Mouse (Mus musculus) spleen, adult 2 months (tissue): Measurements from ENCODE around the gene Mroh7. TPM values are rescaled to one million over a fixed set of nuclear protein-coding genes. Genes with fewer than 3 reads are reported as not detected.
A peak's percentile ranks its signal among the peaks of the same experiment; 100 is the strongest.

ENCODE experiments used
- DNase-seq, 2 experiments: peaks; one replicate each; pipeline versions ENCODE4 v3.0.0 to v3.0.0-alpha.2; 2012 to 2021; ENCODE audit warnings: low spot score in 2 of 2, low read depth in 1 of 2
- H3K27ac ChIP-seq: fragments of 200-500 bp; 2 replicates; pipeline ENCODE4 v1.5.1; 2012; ENCODE audit warnings: low read length, inconsistent platforms; ENCODE audit not compliant: insufficient read depth
- H3K27me3 ChIP-seq: fragments of 200-500 bp; 2 replicates; pipeline ENCODE4 v1.6.1; 2012; ENCODE audit warnings: mild to moderate bottlenecking, moderate library complexity, low read length, inconsistent platforms; ENCODE audit not compliant: control insufficient read depth, insufficient read depth
- H3K36me3 ChIP-seq: fragments of 200-500 bp; 2 replicates; pipeline ENCODE4 v1.6.1; 2012; ENCODE audit warnings: mild to moderate bottlenecking, low read length, inconsistent platforms; ENCODE audit not compliant: control insufficient read depth, insufficient read depth
- H3K4me1 ChIP-seq: fragments of 200-500 bp; 2 replicates; pipeline ENCODE4 v1.6.1; 2011; ENCODE audit warnings: inconsistent platforms; ENCODE audit not compliant: control insufficient read depth, insufficient read depth, insufficient read length
- H3K4me3 ChIP-seq: fragments of 200-500 bp; 2 replicates; pipeline ENCODE4 v1.5.1; 2011; ENCODE audit warnings: mild to moderate bottlenecking, inconsistent platforms; ENCODE audit not compliant: insufficient read depth, insufficient read length; ENCODE audit errors: extremely low read depth
- CTCF ChIP-seq: fragments of 200-500 bp; IDR thresholded peaks from 2 replicates; pipeline ENCODE4 v1.5.1; 2011; ENCODE audit warnings: mild to moderate bottlenecking, inconsistent platforms; ENCODE audit not compliant: insufficient read depth, insufficient read length, insufficient replicate concordance; ENCODE audit errors: extremely low read depth
- POLR2A ChIP-seq: fragments of 200-500 bp; IDR thresholded peaks from 2 replicates; pipeline ENCODE4 v1.6.1; 2011; ENCODE audit warnings: low read depth, low read length, inconsistent platforms
- WGBS: fragments of 180-500 bp; shearing (Covaris S2); methylation state at CpG from one replicate; pipeline ENCODE4 v1.1.7; 2018; 5-methylcytosine and 5-hydroxymethylcytosine counted together
- polyA plus RNA-seq: library from polyadenylated mRNA; depleted of rRNA; stranded (reverse); fragments of >200 nt; gene quantifications from 2 replicates; pipeline ENCODE4 v1.2.3, GENCODE M21; 2012

The Mroh7 gene
- polyA plus RNA-seq, 1 experiment = 2.1 TPM

DNA sequence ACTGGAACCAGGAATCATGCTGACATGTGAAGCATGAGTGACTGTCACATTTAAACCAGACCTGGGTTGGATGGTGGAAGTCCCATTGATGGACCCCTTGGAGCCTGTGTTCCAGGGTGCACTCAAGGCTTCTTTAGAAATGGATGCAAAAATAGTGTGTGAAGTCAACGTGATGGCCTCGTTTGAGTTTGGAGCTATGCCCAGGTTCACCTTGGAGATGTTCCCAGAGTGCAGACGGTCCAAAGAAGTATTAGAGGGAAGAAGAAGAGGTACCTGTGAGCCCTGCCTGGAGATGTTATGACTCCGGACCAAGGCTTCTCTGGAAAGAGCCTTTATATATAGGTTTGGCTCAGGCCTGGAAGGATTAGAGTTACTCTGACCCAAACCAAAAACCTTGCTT is 10.1 kb downstream of the Mroh7 start:
- H3K27ac ChIP-seq = no peak overlapping the region
- H3K27me3 ChIP-seq = no peaks in the 10 kb centered on the region
- WGBS = 88% methylated on average over 4 of the region's 4 CpGs
- no peak overlapping the region for H3K4me3 ChIP-seq
- H3K4me1 ChIP-seq = no peaks in the 10 kb centered on the region
- H3K36me3 ChIP-seq = no peaks in the 10 kb centered on the region
- DNase-seq = no peak
- TF ChIP-seq POLR2A (no peak), CTCF (no peak)

DNA sequence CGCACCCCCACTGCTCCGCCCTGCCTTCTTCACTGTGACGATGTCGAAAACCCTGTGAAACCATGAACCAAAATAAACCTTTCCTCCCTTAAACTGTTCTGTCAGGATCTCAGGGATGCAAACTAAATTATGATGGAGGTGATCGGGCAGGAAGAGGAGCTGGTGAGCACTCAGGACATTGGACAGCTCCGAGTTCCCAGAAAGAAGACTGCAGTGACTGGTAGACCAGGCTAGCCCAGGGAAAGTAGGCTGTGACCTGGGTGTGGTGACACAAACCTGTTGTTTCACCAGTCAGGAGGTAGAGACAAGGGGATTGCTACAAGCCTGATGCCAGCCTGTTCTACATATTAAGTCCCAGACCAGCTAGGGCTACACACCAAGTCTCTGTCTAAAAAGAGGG is 17.1 kb downstream of the Mroh7 start:
- 88% methylated on average over 6 of the region's 6 CpGs for whole genome bisulfite sequencing
- DNase-seq = no peak
- no peaks in the 10 kb centered on the region for H3K4me1 ChIP-seq
- TF ChIP-seq POLR2A (no peak), CTCF (no peak)
- no peaks in the 10 kb centered on the region for H3K27me3 ChIP-seq
- no peak overlapping the region for H3K27ac ChIP-seq
- H3K4me3 ChIP-seq = no peak overlapping the region
- H3K36me3 ChIP-seq = no peaks in the 10 kb centered on the region

DNA sequence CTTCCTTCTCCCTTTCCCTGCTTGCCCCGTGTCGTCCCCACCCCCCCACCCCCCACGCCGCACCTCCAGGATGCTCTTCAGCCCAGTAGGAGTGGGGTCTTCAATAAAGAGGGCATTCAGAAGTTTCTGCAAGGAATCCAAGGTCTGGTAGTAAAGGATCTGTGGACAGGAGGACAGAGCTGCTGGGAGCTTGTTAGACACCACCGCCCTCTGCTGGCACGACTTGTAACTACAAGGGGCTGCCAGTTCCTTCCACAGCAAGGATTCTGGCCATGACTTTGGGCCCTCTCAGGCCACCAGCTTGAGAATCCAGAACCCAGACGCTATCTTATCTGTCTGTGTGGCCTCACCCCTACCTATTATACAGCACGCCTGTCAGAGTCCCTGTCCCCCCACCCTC is 22.3 kb downstream of the Mroh7 start:
- no peak overlapping the region for H3K4me3 ChIP-seq
- no peaks in the 10 kb centered on the region for H3K36me3 ChIP-seq
- no peaks in the 10 kb centered on the region for H3K27me3 ChIP-seq
- TF ChIP-seq CTCF (peak; percentile 96), POLR2A (no peak)
- H3K27ac ChIP-seq = no peak overlapping the region
- peak; percentile 9 to 62 for DNase-seq
- no peaks in the 10 kb centered on the region for H3K4me1 ChIP-seq
- 2% methylated on average over 8 of the region's 8 CpGs for WGBS

DNA sequence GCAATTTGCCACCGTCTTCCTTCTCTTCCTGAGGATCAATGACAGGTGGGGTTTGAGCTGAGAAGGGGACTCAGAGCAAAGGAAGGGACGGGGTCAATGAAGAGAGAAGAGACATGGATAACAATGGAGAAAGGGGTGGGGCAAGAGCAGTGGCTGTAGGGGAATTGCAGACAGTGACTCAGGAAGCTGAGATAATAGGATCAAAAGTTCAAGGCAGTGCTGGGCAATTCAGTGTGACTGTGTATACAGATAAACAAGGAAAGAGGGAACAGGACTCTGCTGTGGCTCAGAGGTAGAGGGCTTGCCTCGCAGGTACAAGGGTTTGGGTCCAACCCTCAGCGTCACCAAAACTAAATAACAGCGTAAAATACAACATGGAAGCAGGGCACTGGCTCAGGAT is 22.8 kb downstream of the Mroh7 start:
- WGBS = 38% methylated on average over 5 of the region's 5 CpGs
- no peaks in the 10 kb centered on the region for H3K4me1 ChIP-seq
- TF ChIP-seq CTCF (no peak), POLR2A (no peak)
- H3K36me3 ChIP-seq = no peaks in the 10 kb centered on the region
- no peak for DNase-seq
- no peaks in the 10 kb centered on the region for H3K27me3 ChIP-seq
- no peak overlapping the region for H3K4me3 ChIP-seq
- H3K27ac ChIP-seq = no peak overlapping the region

DNA sequence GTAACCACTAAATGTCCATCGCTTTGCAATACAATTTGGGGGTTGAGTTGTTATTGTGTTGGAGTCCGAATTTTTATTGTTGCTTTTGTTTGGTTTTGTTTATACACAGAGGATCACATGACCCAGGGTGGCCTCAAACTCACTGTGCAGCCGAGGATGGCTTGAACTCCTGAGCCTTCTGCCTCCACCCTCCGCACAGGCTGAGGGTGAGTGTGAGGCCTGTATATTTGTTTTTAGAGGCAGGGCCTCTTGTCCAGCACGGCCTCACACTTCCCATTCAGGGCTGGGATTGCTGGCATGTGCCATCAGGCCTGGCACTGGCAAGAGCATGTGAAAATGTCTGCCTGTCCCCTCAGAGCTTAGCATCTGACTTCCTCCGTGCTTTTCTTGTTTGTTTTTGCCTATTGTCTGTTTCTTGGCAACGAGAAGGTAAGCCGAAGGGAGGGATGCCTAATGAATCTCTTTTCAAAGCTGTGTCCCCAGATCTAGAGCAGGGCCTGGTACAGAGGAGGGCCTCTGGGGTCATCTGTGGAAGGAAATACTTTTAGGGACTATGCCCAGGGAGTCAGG is 25.5 kb downstream of the Mroh7 start:
- TF ChIP-seq POLR2A (no peak), CTCF (no peak)
- Histone ChIP-seq H3K36me3 (no peaks in the 10 kb centered on the region), H3K27me3 (no peaks in the 10 kb centered on the region), H3K4me1 (no peaks in the 10 kb centered on the region), H3K27ac (no peak overlapping the region), H3K4me3 (no peak overlapping the region)
- DNase-seq = no peak
- WGBS = 72% methylated on average over 8 of the region's 8 CpGs

DNA sequence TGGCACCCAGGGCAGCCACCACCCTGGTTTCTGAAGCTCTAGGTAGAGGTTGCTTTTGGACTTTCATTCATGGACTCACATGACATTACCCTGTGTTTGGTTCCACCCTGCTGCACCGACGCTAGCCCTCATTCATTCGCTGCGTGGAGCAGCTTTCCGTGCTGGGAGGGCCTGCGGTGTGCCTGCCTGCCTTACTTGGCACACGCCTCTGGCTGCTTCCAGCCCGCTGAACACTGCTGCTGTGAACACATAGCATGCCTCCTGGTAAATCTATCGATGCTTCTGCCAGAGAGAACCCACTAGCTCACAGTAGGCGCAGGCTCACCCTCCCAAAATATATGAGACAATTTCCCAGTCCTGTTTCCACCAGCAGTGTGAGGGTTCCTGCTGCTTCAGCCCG is 26.3 kb downstream of the Mroh7 start:
- no peak for DNase-seq
- WGBS = 83% methylated on average over 11 of the region's 11 CpGs
- no peak overlapping the region for H3K4me3 ChIP-seq
- no peaks in the 10 kb centered on the region for H3K4me1 ChIP-seq
- H3K27me3 ChIP-seq = no peaks in the 10 kb centered on the region
- no peaks in the 10 kb centered on the region for H3K36me3 ChIP-seq
- no peak overlapping the region for H3K27ac ChIP-seq
- TF ChIP-seq CTCF = no peak
- TF ChIP-seq POLR2A = no peak

DNA sequence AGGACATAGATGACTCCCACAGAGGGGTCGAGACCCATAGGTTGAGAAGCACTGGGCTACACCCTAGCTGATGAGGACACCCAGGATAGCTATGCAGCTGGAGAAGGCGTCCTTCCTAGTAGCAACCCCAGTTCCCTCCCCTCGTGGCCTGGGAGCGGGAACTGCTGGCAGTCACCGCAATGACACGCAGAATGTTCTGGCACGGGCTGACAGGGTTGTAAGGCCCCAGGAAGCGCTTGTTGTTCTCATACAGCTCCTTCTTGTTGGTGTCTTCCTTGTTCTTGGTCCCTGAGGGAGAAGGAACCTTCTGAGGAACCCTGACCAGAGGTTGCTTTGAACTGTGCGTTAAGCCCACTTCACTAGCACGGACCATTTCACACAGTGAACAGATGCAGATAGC is 26.8 kb downstream of the Mroh7 start:
- H3K36me3 ChIP-seq = no peaks in the 10 kb centered on the region
- H3K27me3 ChIP-seq = no peaks in the 10 kb centered on the region
- H3K4me3 ChIP-seq = no peak overlapping the region
- 74% methylated on average over 10 of the region's 10 CpGs for WGBS
- TF ChIP-seq POLR2A = no peak
- no peak for TF ChIP-seq CTCF
- DNase-seq = no peak
- H3K4me1 ChIP-seq = no peaks in the 10 kb centered on the region
- H3K27ac ChIP-seq = no peak overlapping the region
